Mouse (Mus musculus): ENCODE data around the gene Me3. TPM values are rescaled to one million over a fixed set of nuclear protein-coding genes. Genes with fewer than 3 reads are reported as not detected.
"Not testable (repeated sequence)": the region's sequence is repeated elsewhere in the genome, so short reads cannot be mapped to it uniquely, and the experiment has no call there.

Me3 gene
- polyA plus RNA-seq, 1 experiment: 0.44 TPM

- Histone ChIP-seq H3K27ac (ENCODE audit: insufficient read depth, low read length) (no peak overlapping the region), H3K4me3 (ENCODE audit: extremely low read depth, insufficient read depth, insufficient read length) (no peak overlapping the region), H3K36me3 (ENCODE audit: control insufficient read depth, insufficient read depth, low read length) (no peaks in the 10 kb centered on the region), H3K4me1 (ENCODE audit: control insufficient read depth, insufficient read depth, insufficient read length) (no peaks in the 10 kb centered on the region), H3K27me3 (ENCODE audit: control insufficient read depth, insufficient read depth, low read length) (no peaks in the 10 kb centered on the region)
- no peak for DNase-seq (ENCODE audit: low read depth in 1 of 2, low spot score in 2 of 2)
- WGBS: 87% methylated on average over 2 of the region's 2 CpGs
- TF ChIP-seq CTCF (IDR thresholded peaks at IDR 0.05; ENCODE audit: extremely low read depth, insufficient read depth, insufficient read length, insufficient replicate concordance) (no peak), POLR2A (IDR thresholded peaks at IDR 0.05; ENCODE audit: low read depth, low read length) (no peak)
Measured at GRCm38 (mm10) chr7:89720256-89720655, 88.1 kb downstream of the Me3 start.

- H3K4me3 ChIP-seq (ENCODE audit: extremely low read depth, insufficient read depth, insufficient read length): no peak overlapping the region
- DNase-seq (ENCODE audit: low read depth in 1 of 2, low spot score in 2 of 2): no peak
- no peaks in the 10 kb centered on the region for H3K4me1 ChIP-seq (ENCODE audit: control insufficient read depth, insufficient read depth, insufficient read length)
- H3K27me3 ChIP-seq (ENCODE audit: control insufficient read depth, insufficient read depth, low read length): no peaks in the 10 kb centered on the region
- no peaks in the 10 kb centered on the region for H3K36me3 ChIP-seq (ENCODE audit: control insufficient read depth, insufficient read depth, low read length)
- 81% methylated on average over 3 of the region's 3 CpGs for WGBS
- TF ChIP-seq CTCF (IDR thresholded peaks at IDR 0.05; ENCODE audit: extremely low read depth, insufficient read depth, insufficient read length, insufficient replicate concordance): no peak
- TF ChIP-seq POLR2A (IDR thresholded peaks at IDR 0.05; ENCODE audit: low read depth, low read length): no peak
- no peak overlapping the region for H3K27ac ChIP-seq (ENCODE audit: insufficient read depth, low read length)
Measured at GRCm38 (mm10) chr7:89726712-89727111, 94.5 kb downstream of the Me3 start.

DNA sequence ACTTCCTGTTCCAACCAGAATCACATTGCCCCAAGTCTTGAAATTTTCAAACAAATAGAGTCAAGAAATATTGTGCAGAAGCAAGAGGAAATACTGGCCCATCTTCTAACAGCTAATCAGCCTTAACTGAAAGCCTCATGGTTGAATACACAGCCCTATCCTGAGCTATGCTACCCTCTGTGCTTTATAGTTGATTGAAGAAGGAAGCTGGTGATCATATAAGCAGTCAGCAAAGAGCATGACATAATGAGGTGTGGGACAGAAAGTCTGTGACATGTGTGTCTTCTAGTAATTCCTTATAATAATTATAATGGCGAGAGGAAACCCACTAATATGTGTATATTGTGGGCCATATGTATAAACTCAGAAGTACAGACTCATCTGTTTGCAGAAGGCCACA, 95.4 kb downstream of the Me3 start:
- Histone ChIP-seq H3K4me3 (ENCODE audit: extremely low read depth, insufficient read depth, insufficient read length) (no peak overlapping the region), H3K27ac (ENCODE audit: insufficient read depth, low read length) (no peak overlapping the region), H3K36me3 (ENCODE audit: control insufficient read depth, insufficient read depth, low read length) (no peaks in the 10 kb centered on the region), H3K4me1 (ENCODE audit: control insufficient read depth, insufficient read depth, insufficient read length) (no peaks in the 10 kb centered on the region), H3K27me3 (ENCODE audit: control insufficient read depth, insufficient read depth, low read length) (no peaks in the 10 kb centered on the region)
- DNase-seq (ENCODE audit: low read depth in 1 of 2, low spot score in 2 of 2): no peak
- TF ChIP-seq CTCF (IDR thresholded peaks at IDR 0.05; ENCODE audit: extremely low read depth, insufficient read depth, insufficient read length, insufficient replicate concordance) (no peak), POLR2A (IDR thresholded peaks at IDR 0.05; ENCODE audit: low read depth, low read length) (no peak)
- WGBS: 96% methylated on average over 1 of the region's 1 CpGs

- Histone ChIP-seq H3K27me3 (ENCODE audit: control insufficient read depth, insufficient read depth, low read length) (no peaks in the 10 kb centered on the region), H3K27ac (ENCODE audit: insufficient read depth, low read length) (no peak overlapping the region), H3K36me3 (ENCODE audit: control insufficient read depth, insufficient read depth, low read length) (no peaks in the 10 kb centered on the region), H3K4me1 (ENCODE audit: control insufficient read depth, insufficient read depth, insufficient read length) (no peaks in the 10 kb centered on the region), H3K4me3 (ENCODE audit: extremely low read depth, insufficient read depth, insufficient read length) (no peak overlapping the region)
- no peak for DNase-seq (ENCODE audit: low read depth in 1 of 2, low spot score in 2 of 2)
- WGBS: 74% methylated on average over 3 of the region's 3 CpGs
- TF ChIP-seq POLR2A (IDR thresholded peaks at IDR 0.05; ENCODE audit: low read depth, low read length) (no peak), CTCF (IDR thresholded peaks at IDR 0.05; ENCODE audit: extremely low read depth, insufficient read depth, insufficient read length, insufficient replicate concordance) (no peak)
Measured at GRCm38 (mm10) chr7:89728393-89728792, 96.2 kb downstream of the Me3 start.

- Histone ChIP-seq H3K27ac (ENCODE audit: insufficient read depth, low read length) (no peak overlapping the region), H3K4me1 (ENCODE audit: control insufficient read depth, insufficient read depth, insufficient read length) (no peaks in the 10 kb centered on the region), H3K36me3 (ENCODE audit: control insufficient read depth, insufficient read depth, low read length) (no peaks in the 10 kb centered on the region), H3K4me3 (ENCODE audit: extremely low read depth, insufficient read depth, insufficient read length) (no peak overlapping the region), H3K27me3 (ENCODE audit: control insufficient read depth, insufficient read depth, low read length) (no peaks in the 10 kb centered on the region)
- TF ChIP-seq POLR2A (IDR thresholded peaks at IDR 0.05; ENCODE audit: low read depth, low read length): no peak
- no peak for TF ChIP-seq CTCF (IDR thresholded peaks at IDR 0.05; ENCODE audit: extremely low read depth, insufficient read depth, insufficient read length, insufficient replicate concordance)
- DNase-seq (ENCODE audit: low read depth in 1 of 2, low spot score in 2 of 2): no peak
- 83% methylated on average over 2 of the region's 2 CpGs for WGBS
Measured at GRCm38 (mm10) chr7:89730514-89730913, 98.3 kb downstream of the Me3 start.

GRCm38 (mm10) chr7:89731115-89731514, 98.9 kb downstream of the Me3 start:
- H3K27me3 ChIP-seq (ENCODE audit: control insufficient read depth, insufficient read depth, low read length); H3K27ac ChIP-seq (ENCODE audit: insufficient read depth, low read length); H3K36me3 ChIP-seq (ENCODE audit: control insufficient read depth, insufficient read depth, low read length); H3K4me3 ChIP-seq (ENCODE audit: extremely low read depth, insufficient read depth, insufficient read length); H3K4me1 ChIP-seq (ENCODE audit: control insufficient read depth, insufficient read depth, insufficient read length); DNase-seq (ENCODE audit: low read depth in 1 of 2, low spot score in 2 of 2): not testable (repeated sequence)
- 92% methylated on average over 2 of the region's 2 CpGs for WGBS

DNA sequence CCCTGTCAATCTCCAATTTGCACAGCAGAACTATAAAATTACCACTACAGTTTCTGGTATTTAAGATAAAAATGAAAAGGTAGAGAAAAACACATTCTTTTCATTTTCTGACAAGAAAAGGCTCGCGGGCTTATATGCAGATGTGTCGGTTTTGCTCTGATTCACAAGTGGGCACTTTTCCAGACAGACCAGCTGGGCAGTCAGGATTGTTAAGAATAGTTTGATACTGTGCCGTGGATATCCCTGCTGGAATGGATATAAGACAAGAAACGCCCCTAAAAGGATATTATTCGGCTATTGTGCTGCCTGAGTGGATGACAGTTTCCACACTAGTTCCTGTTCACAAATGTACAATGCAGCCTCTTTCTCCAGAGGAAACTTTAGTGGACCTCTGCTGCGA, 116.2 kb downstream of the Me3 start:
- no peak for DNase-seq (ENCODE audit: low read depth in 1 of 2, low spot score in 2 of 2)

More for the DNA sequence above, 116.2 kb downstream of the Me3 start:
- WGBS: 41% methylated on average over 7 of the region's 7 CpGs
- no peak for TF ChIP-seq CTCF (IDR thresholded peaks at IDR 0.05; ENCODE audit: extremely low read depth, insufficient read depth, insufficient read length, insufficient replicate concordance)
- no peak for TF ChIP-seq POLR2A (IDR thresholded peaks at IDR 0.05; ENCODE audit: low read depth, low read length)
- Histone ChIP-seq H3K36me3 (ENCODE audit: control insufficient read depth, insufficient read depth, low read length) (no peaks in the 10 kb centered on the region), H3K4me3 (ENCODE audit: extremely low read depth, insufficient read depth, insufficient read length) (no peak overlapping the region), H3K27ac (ENCODE audit: insufficient read depth, low read length) (no peak overlapping the region), H3K27me3 (ENCODE audit: control insufficient read depth, insufficient read depth, low read length) (no peaks in the 10 kb centered on the region), H3K4me1 (ENCODE audit: control insufficient read depth, insufficient read depth, insufficient read length) (no peaks in the 10 kb centered on the region)
